Mouse (Mus musculus): Measurements from ENCODE around the gene Capn1. TPM values are rescaled to one million over a fixed set of nuclear protein-coding genes. Genes with fewer than 3 reads are reported as not detected.

Capn1 gene
- polyA plus RNA-seq, 1 experiment from 2014 or later = 6.4 TPM

DNA sequence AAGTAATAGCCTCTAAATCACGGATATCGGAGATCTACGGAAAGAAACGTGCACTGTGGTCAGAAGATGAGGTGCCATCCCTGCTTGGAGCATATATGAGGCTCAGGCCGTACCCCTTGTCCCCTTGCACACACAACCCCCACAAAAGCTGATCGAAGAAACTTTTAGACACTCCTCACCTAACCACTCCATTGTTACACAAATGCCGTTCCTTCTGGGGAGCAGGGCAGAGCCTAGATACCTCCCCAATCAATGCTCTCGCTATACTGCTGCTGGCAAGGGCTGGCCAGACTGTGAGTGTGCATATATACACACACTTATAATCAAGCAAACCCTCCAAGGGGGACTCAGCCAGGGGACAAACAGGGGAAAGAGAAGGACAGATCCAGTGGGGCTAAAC, 6.6 kb downstream of the Capn1 start:
- Histone ChIP-seq H3K27ac (replicated peaks) (no peak overlapping the region), H3K9me3 (replicated peaks) (no peaks in the 10 kb centered on the region), H3K27me3 (replicated peaks) (peaks cover 7% of the 10 kb centered on the region), H3K9ac (replicated peaks) (no peak overlapping the region), H3K4me2 (no peak overlapping the region), H3K4me3 (replicated peaks) (no peak overlapping the region), H3K4me1 (no peaks in the 10 kb centered on the region), H3K36me3 (no peaks in the 10 kb centered on the region)
- 74% methylated on average over 8 of the region's 8 CpGs for WGBS
- ATAC-seq (ENCODE audit: low FRiP score) = no peak

DNA sequence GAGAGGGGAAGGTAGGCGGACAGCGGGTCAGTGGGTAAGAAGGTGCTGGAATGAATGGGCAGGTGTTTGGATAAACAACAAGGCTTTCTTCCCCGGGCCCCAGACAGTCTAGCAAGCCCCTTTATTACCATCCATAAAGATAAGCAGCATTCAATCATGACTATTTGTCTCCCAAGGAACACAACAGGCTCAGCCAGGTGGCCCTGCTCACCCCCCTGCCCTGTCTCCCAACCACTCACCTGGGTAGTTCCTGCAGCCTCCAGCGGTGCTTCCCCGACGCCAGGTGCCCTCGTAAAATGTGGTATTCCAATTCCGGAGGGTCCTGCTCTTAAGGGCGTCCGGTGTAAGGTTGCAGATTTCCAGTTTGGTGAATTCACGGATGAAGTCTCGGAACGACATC, 8.7 kb downstream of the Capn1 start:
- no peak overlapping the region for H3K9ac ChIP-seq (replicated peaks)
- no peak overlapping the region for H3K4me2 ChIP-seq
- H3K36me3 ChIP-seq = no peaks in the 10 kb centered on the region
- no peak overlapping the region for H3K27ac ChIP-seq (replicated peaks)
- H3K9me3 ChIP-seq (replicated peaks) = no peaks in the 10 kb centered on the region
- no peak overlapping the region for H3K4me3 ChIP-seq (replicated peaks)
- ATAC-seq (ENCODE audit: low FRiP score) = no peak
- H3K27me3 ChIP-seq (replicated peaks) = no peaks in the 10 kb centered on the region
- WGBS = 77% methylated on average over 13 of the region's 13 CpGs
- H3K4me1 ChIP-seq = no peaks in the 10 kb centered on the region

DNA sequence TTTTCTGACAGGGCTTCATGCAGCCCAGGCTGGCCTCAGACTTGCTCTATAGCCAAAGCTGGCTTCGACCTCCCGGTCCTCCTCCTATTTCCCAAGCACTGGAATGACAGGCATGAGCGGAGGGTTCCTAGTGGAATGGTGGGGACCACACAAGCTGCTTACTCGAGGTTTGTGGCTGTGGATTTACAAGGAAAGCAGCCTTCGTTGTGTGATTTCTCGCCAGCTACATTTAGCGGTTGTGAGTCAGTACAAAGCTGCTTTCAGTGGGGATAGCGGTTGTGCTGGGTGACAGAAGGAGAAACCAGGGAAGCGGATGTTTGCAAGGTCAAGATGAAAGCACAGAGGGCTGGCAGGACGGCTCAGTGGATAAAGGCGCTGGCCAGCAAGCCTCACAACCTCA, 10.2 kb downstream of the Capn1 start:
- Histone ChIP-seq H3K4me2 (no peak overlapping the region), H3K4me1 (no peaks in the 10 kb centered on the region), H3K27me3 (replicated peaks) (no peaks in the 10 kb centered on the region), H3K9me3 (replicated peaks) (no peaks in the 10 kb centered on the region), H3K27ac (replicated peaks) (no peak overlapping the region), H3K4me3 (replicated peaks) (no peak overlapping the region), H3K9ac (replicated peaks) (no peak overlapping the region), H3K36me3 (no peaks in the 10 kb centered on the region)
- no peak for ATAC-seq (ENCODE audit: low FRiP score)
- WGBS = 64% methylated on average over 11 of the region's 11 CpGs

DNA sequence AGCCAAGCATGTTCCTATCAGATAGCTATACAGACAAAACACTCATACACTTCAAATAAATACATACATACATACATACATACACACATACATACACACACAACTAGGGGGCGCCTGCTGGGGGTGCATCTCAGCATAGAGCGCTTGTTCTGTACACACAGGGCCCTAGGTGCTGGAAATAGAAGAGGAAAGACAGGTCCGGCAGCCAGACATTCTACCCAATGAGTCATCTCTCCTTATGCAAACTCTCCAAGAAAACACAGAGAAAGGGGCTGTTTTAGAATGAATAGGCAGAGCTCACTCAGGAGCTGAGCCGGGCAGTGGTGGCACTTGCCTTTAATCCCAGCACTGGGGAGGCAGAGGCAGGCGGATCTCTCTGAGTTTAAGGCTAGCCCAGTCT, 15.7 kb downstream of the Capn1 start:
- Histone ChIP-seq H3K27me3 (replicated peaks) (no peaks in the 10 kb centered on the region), H3K4me2 (no peak overlapping the region), H3K9ac (replicated peaks) (no peak overlapping the region), H3K4me3 (replicated peaks) (no peak overlapping the region), H3K36me3 (no peaks in the 10 kb centered on the region), H3K9me3 (replicated peaks) (no peaks in the 10 kb centered on the region), H3K27ac (replicated peaks) (no peak overlapping the region), H3K4me1 (no peaks in the 10 kb centered on the region)
- ATAC-seq (ENCODE audit: low FRiP score) = no peak
- 83% methylated on average over 5 of the region's 5 CpGs for WGBS

DNA sequence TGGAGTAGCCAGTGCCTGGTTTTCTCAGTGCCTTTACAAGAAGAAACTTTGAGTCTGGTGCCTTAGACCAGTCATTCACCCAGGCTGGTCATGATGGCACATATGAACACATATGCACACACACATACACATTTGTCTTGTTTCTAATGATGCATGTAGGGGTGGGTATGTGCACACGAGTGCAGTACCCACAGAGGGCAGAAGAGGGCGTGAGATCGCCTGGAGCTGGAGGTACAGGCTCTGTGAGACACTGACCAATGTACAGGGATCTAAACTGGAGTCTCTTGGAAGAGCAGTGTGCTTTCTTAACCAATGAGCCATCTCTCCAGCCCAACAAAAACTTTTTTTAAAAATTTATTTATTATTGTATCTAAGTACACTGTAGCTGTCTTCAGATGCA, 17.5 kb downstream of the Capn1 start:
- H3K4me2 ChIP-seq = no peak overlapping the region
- WGBS = 90% methylated on average over 3 of the region's 3 CpGs
- H3K27ac ChIP-seq (replicated peaks) = no peak overlapping the region
- H3K36me3 ChIP-seq = no peaks in the 10 kb centered on the region
- H3K4me1 ChIP-seq = no peaks in the 10 kb centered on the region
- ATAC-seq (ENCODE audit: low FRiP score) = no peak
- no peak overlapping the region for H3K9ac ChIP-seq (replicated peaks)
- H3K9me3 ChIP-seq (replicated peaks) = no peaks in the 10 kb centered on the region
- no peaks in the 10 kb centered on the region for H3K27me3 ChIP-seq (replicated peaks)
- no peak overlapping the region for H3K4me3 ChIP-seq (replicated peaks)

DNA sequence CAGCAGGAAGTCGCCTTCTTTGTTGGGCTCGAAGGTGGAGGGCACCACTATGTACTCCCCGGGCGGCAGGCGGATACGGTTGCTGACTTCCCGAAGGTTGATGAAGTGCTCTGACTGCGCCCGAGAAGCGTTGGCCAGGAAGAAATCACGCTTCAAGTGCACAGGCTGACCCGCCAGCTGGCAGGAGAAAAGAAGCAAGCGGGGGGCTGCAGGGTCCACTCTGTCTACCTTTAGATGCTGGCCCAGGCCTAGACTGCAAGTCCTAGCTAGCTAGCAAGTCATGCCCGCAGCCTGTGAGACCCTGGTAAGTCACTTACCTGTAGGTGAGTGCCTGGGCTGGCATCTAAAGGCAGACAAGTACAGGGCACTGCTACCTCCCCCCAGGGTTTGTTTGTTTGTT, 21.0 kb downstream of the Capn1 start:
- Histone ChIP-seq H3K27ac (replicated peaks) (no peak overlapping the region), H3K9me3 (replicated peaks) (no peaks in the 10 kb centered on the region), H3K36me3 (no peaks in the 10 kb centered on the region), H3K27me3 (replicated peaks) (no peaks in the 10 kb centered on the region), H3K4me2 (no peak overlapping the region), H3K9ac (replicated peaks) (no peak overlapping the region), H3K4me1 (0 out of 2 replicates have a peak, but pooled peaks cover 1% of the 10 kb centered on the region), H3K4me3 (replicated peaks) (no peak overlapping the region)
- WGBS = 84% methylated on average over 14 of the region's 14 CpGs
- ATAC-seq (ENCODE audit: low FRiP score) = no peak

DNA sequence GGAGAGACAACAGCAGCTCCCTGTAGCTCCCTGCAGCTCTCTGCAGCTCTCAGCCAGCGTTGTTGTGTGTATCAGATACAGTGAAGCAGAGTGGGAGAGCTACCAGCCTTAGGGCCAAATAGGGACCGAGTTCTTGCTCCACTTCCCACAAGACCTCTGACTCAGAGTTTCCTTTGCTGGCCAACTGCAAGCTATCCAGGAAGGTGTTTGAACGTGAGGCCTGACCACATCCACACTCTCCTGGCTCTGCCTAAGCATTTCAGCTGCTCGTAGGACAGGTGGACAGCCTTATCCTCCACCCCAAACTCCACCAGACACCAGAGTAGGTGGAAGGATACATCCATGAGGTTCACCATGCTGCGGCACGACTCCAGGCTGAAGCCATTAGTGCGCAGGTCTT, 23.7 kb downstream of the Capn1 start:
- WGBS = 86% methylated on average over 7 of the region's 7 CpGs
- Histone ChIP-seq H3K27ac (replicated peaks) (no peak overlapping the region), H3K4me2 (no peak overlapping the region), H3K9ac (replicated peaks) (no peak overlapping the region), H3K4me1 (peaks cover 16% of the 10 kb centered on the region), H3K4me3 (replicated peaks) (no peak overlapping the region), H3K36me3 (no peaks in the 10 kb centered on the region), H3K27me3 (replicated peaks) (no peaks in the 10 kb centered on the region), H3K9me3 (replicated peaks) (no peaks in the 10 kb centered on the region)
- no peak for ATAC-seq (ENCODE audit: low FRiP score)

DNA sequence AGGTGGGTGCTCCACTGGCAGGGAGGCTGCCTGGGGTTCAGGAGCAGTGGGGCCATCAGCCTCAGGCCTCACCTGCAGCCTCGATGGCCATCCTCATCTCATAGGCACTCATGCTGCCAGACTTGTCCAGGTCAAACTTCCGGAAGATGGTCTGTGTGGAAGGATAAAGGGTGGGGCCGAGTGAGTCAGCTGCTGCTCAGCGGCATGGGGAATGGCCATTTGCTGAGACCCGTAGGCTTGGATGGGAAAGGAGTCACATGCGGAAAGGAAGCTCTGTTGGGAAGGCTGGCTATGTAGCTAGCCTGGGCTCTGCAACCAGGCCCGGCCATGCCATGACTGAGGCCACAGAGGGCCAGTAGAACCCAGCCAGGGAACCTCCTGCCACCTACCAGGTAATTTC, 24.2 kb downstream of the Capn1 start:
- 88% methylated on average over 7 of the region's 7 CpGs for WGBS
- Histone ChIP-seq H3K9ac (replicated peaks) (no peak overlapping the region), H3K4me1 (peaks cover 16% of the 10 kb centered on the region), H3K27ac (replicated peaks) (no peak overlapping the region), H3K4me3 (replicated peaks) (no peak overlapping the region), H3K36me3 (no peaks in the 10 kb centered on the region), H3K9me3 (replicated peaks) (no peaks in the 10 kb centered on the region), H3K27me3 (replicated peaks) (no peaks in the 10 kb centered on the region), H3K4me2 (no peak overlapping the region)
- ATAC-seq (ENCODE audit: low FRiP score) = no peak

DNA sequence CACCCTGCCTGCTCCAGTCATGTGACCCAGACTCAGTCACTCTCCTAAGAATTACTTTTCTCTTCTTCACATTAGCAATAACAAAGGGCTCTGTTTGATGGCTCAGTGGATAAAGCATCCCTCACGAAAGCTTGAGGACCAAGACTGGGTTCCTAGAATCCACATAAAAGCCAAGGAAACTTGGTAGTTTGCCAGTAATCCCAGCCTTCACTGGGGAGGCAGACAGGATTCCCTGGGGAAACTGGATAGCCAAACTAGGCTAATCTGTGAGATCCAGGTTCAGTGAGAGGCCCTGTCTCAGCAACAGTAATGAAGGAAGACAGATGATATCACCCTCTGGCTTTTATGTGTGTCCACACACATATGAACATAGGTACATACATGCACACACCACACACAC, 24.8 kb downstream of the Capn1 start:
- H3K4me3 ChIP-seq (replicated peaks) = no peak overlapping the region
- no peak overlapping the region for H3K27ac ChIP-seq (replicated peaks)
- no peak overlapping the region for H3K9ac ChIP-seq (replicated peaks)
- peaks cover 16% of the 10 kb centered on the region for H3K4me1 ChIP-seq
- H3K4me2 ChIP-seq = no peak overlapping the region
- no peaks in the 10 kb centered on the region for H3K36me3 ChIP-seq
- 37% methylated on average over 1 of the region's 1 CpGs for WGBS
- no peaks in the 10 kb centered on the region for H3K9me3 ChIP-seq (replicated peaks)
- H3K27me3 ChIP-seq (replicated peaks) = no peaks in the 10 kb centered on the region
- no peak for ATAC-seq (ENCODE audit: low FRiP score)

DNA sequence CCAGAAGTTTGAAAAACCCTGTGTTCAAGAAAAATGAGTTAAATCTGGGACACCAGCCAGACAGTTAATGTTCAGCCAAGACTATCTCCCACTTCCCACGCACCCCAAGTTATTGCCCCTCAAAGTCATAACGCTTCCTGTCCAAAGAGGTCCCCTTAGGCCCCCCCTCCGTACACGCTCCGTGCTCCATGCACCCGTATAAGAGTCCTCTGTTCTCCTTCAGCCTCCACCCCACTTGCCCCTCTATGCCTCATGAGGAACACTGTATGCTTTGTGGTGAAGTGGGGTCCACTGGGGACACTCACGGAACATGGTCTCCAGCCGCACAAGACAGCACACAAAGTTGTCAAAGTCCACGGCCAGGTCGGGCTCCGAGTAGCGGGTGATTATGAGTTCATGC, 25.7 kb downstream of the Capn1 start:
- peaks cover 16% of the 10 kb centered on the region for H3K4me1 ChIP-seq
- 89% methylated on average over 12 of the region's 12 CpGs for WGBS
- no peak overlapping the region for H3K4me3 ChIP-seq (replicated peaks)
- no peak overlapping the region for H3K27ac ChIP-seq (replicated peaks)
- no peak for ATAC-seq (ENCODE audit: low FRiP score)
- H3K36me3 ChIP-seq = no peaks in the 10 kb centered on the region
- no peak overlapping the region for H3K9ac ChIP-seq (replicated peaks)
- H3K27me3 ChIP-seq (replicated peaks) = no peaks in the 10 kb centered on the region
- no peak overlapping the region for H3K4me2 ChIP-seq
- no peaks in the 10 kb centered on the region for H3K9me3 ChIP-seq (replicated peaks)

DNA sequence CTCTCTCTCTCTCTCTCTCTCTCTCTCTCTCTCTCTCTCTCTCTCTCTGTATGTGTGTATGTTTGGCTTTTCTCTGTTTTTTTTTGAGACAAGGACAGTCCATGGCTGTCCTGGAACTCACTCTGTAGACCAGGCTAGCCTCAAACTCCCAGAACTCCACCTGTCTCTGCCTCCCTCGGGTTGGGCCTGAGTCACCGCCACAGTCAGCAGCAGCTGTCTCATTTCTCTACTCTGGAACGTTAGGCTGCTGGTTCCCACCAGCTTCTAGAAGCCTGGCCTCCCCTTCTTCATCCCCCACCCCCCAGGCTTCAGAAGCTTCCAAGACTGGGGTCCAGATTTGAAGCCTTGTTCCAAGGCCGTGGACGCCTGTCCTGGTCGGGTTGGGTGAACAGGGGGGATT, 26.1 kb downstream of the Capn1 start:
- H3K4me2 ChIP-seq = 0 out of 2 replicates have a peak overlapping the region, but pooled peaks have one; percentile 44
- H3K4me1 ChIP-seq = peaks cover 16% of the 10 kb centered on the region
- H3K36me3 ChIP-seq = no peaks in the 10 kb centered on the region
- H3K9me3 ChIP-seq (replicated peaks) = no peaks in the 10 kb centered on the region
- no peaks in the 10 kb centered on the region for H3K27me3 ChIP-seq (replicated peaks)
- H3K27ac ChIP-seq (replicated peaks) = peak overlapping the region; percentile 58; the same call in 1 of the 2 replicates
- no peak overlapping the region for H3K9ac ChIP-seq (replicated peaks)
- no peak for ATAC-seq (ENCODE audit: low FRiP score)
- H3K4me3 ChIP-seq (replicated peaks) = no peak overlapping the region
- 71% methylated on average over 6 of the region's 6 CpGs for WGBS

DNA sequence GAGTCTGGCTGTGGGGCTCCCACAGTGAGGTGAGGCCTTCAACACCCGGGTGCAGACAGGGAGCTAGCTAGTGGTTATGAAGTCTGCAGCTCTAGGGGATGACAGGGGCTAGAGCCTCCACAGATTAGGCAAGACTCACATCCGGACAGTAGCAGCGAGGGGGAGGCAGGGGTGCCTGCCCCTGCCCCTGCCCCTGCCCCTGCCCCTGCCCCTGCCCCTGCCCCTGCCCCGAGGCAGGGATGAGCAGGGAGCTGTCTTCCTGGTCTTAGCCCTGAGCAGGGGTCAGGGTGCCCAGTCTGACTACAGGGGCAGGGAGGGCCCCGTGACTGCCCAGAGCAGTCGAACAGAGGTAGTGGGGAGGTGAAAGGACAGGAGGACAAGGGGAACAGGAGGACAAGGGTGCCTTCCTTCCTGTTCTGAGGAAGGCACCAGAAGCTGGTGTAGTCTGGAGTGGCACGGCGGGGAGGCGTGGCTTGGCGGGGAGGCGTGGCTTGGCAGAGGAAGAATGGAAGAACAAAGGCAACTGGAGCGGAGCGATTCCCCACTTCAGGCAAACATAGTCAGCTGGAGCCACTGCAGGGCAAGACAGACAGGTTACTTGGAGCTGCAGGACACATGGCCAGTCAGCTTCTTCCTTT, 26.8 kb downstream of the Capn1 start:
- Histone ChIP-seq H3K9me3 (replicated peaks) (no peaks in the 10 kb centered on the region), H3K36me3 (no peaks in the 10 kb centered on the region), H3K4me3 (replicated peaks) (no peak overlapping the region), H3K27ac (replicated peaks) (peak overlapping the region; percentile 58), H3K9ac (replicated peaks) (peak overlapping the region; percentile 34; the same call in 1 of the 2 replicates), H3K27me3 (replicated peaks) (no peaks in the 10 kb centered on the region), H3K4me1 (peaks cover 16% of the 10 kb centered on the region), H3K4me2 (peak overlapping the region; percentile 44)
- peak; percentile 76; the same call in 1 of the 2 replicates for ATAC-seq (ENCODE audit: low FRiP score)
- 10% methylated on average over 10 of the region's 13 CpGs for WGBS

Measured in neural tube, embryonic 15.5 days (tissue).